Mouse (Mus musculus) intestine, embryonic 14.5 days (tissue): ENCODE measurements at regions not wholly inside any gene's neighbourhood (a gene's known extent, or its start where the extent isn't known, plus 50 kb on each side); places are given as distances from the start of the nearest gene placed in this dataset.
"Not testable (repeated sequence)": the region's sequence is repeated elsewhere in the genome, so short reads cannot be mapped to it uniquely, and the experiment has no call there.

Source experiments
- ATAC-seq: fragments of 200-750 bp; cut with Nextera tagmentation; replicated peaks from 2 replicates; pipeline ENCODE4 v1.8.0; 2017; ENCODE audit warnings: low read depth, moderate number of reproducible peaks, moderate TSS enrichment, moderate library complexity; ENCODE audit not compliant: low FRiP score, low TSS enrichment
- DNase-seq: peaks from one replicate; pipeline ENCODE4 v3.0.0-alpha.2; 2018; ENCODE audit warnings: low spot score
- H3K27ac ChIP-seq: fragments of 300-500 bp; sonication (generic); 2 replicates; pipeline ENCODE4 v1.5.1; 2014; ENCODE audit warnings: low read depth, mild to moderate bottlenecking, control low read depth
- H3K27me3 ChIP-seq: fragments of 300-500 bp; sonication (generic); replicated peaks from 2 replicates; pipeline ENCODE4 v1.6.1; 2014; ENCODE audit warnings: low read length, control low read depth; ENCODE audit not compliant: control insufficient read depth, insufficient read depth
- H3K36me3 ChIP-seq: fragments of 300-500 bp; sonication (generic); 2 replicates; pipeline ENCODE4 v1.6.1; 2014; ENCODE audit warnings: low read length, control low read depth; ENCODE audit not compliant: control insufficient read depth, insufficient read depth
- H3K4me1 ChIP-seq: fragments of 300-500 bp; sonication (generic); replicated peaks from 2 replicates; pipeline ENCODE4 v1.6.1; 2014; ENCODE audit warnings: low read length, control low read depth, mixed read lengths; ENCODE audit not compliant: control insufficient read depth, insufficient read depth
- H3K4me2 ChIP-seq: fragments of 300-500 bp; sonication (generic); 2 replicates; pipeline ENCODE4 v1.6.1; 2014; ENCODE audit warnings: low read length
- H3K4me3 ChIP-seq: fragments of 300-500 bp; sonication (generic); 2 replicates; pipeline ENCODE4 v1.5.1; 2014; ENCODE audit warnings: low read depth, low read length, control low read depth, mixed read lengths
- H3K9ac ChIP-seq: fragments of 300-500 bp; sonication (generic); 2 replicates; pipeline ENCODE4 v1.6.1; 2014; ENCODE audit warnings: mild to moderate bottlenecking, low read length
- H3K9me3 ChIP-seq: fragments of 300-500 bp; sonication (generic); 2 replicates; pipeline ENCODE4 v1.6.1; 2016; ENCODE audit warnings: low read length, control low read depth; ENCODE audit not compliant: control insufficient read depth
- WGBS: fragments of 180-500 bp; shearing (Covaris S2); extraction: QIAGEN DNeasy Blood & Tissue Kit; methylation state at CpG from one replicate; pipeline ENCODE4 v1.1.7; 2014; 5-methylcytosine and 5-hydroxymethylcytosine counted together

- no peaks in the 10 kb centered on the region for H3K36me3 ChIP-seq
- DNase-seq (no peak), ATAC-seq (no peak)
- no peak overlapping the region for H3K9ac ChIP-seq
- no peaks in the 10 kb centered on the region for H3K9me3 ChIP-seq
- H3K27ac ChIP-seq: no peak overlapping the region
- H3K4me1 ChIP-seq: no peaks in the 10 kb centered on the region
- H3K4me3 ChIP-seq: no peak overlapping the region
- no peak overlapping the region for H3K4me2 ChIP-seq
- WGBS: 84% methylated on average over 5 of the region's 5 CpGs
- no peaks in the 10 kb centered on the region for H3K27me3 ChIP-seq
Measured at GRCm38 (mm10) chr7:138472371-138472770, 74.8 kb upstream of the Tcerg1l start.

GRCm38 (mm10) chr7:138469211-138469610, 71.7 kb upstream of the Tcerg1l start:
- 68% methylated on average over 4 of the region's 4 CpGs for WGBS
- H3K36me3 ChIP-seq: no peaks in the 10 kb centered on the region
- ATAC-seq: no peak

GRCm38 (mm10) chr7:138468436-138468835, 70.9 kb upstream of the Tcerg1l start:
- DNase-seq (no peak), ATAC-seq (no peak)
- 62% methylated on average over 2 of the region's 2 CpGs for WGBS
- no peaks in the 10 kb centered on the region for H3K4me1 ChIP-seq
- H3K4me2 ChIP-seq: no peak overlapping the region
- no peaks in the 10 kb centered on the region for H3K9me3 ChIP-seq
- no peak overlapping the region for H3K27ac ChIP-seq
- H3K9ac ChIP-seq: no peak overlapping the region
- H3K27me3 ChIP-seq: no peaks in the 10 kb centered on the region
- no peak overlapping the region for H3K4me3 ChIP-seq
- no peaks in the 10 kb centered on the region for H3K36me3 ChIP-seq

More at GRCm38 (mm10) chr7:138469211-138469610, 71.7 kb upstream of the Tcerg1l start:
- no peaks in the 10 kb centered on the region for H3K4me1 ChIP-seq
- H3K4me3 ChIP-seq: no peak overlapping the region
- H3K9ac ChIP-seq: no peak overlapping the region
- no peak overlapping the region for H3K27ac ChIP-seq
- no peaks in the 10 kb centered on the region for H3K9me3 ChIP-seq
- H3K4me2 ChIP-seq: no peak overlapping the region
- no peaks in the 10 kb centered on the region for H3K27me3 ChIP-seq
- no peak for DNase-seq

GRCm38 (mm10) chr7:138467981-138468380, 70.5 kb upstream of the Tcerg1l start:
- no peak for DNase-seq

GRCm38 (mm10) chr7:138467386-138467785, 69.9 kb upstream of the Tcerg1l start:
- WGBS: 85% methylated on average over 1 of the region's 1 CpGs
- no peaks in the 10 kb centered on the region for H3K9me3 ChIP-seq
- H3K4me1 ChIP-seq: no peaks in the 10 kb centered on the region
- H3K27ac ChIP-seq: no peak overlapping the region
- H3K27me3 ChIP-seq: no peaks in the 10 kb centered on the region
- no peak overlapping the region for H3K9ac ChIP-seq
- DNase-seq (no peak), ATAC-seq (no peak)
- H3K4me3 ChIP-seq: no peak overlapping the region
- no peak overlapping the region for H3K4me2 ChIP-seq
- no peaks in the 10 kb centered on the region for H3K36me3 ChIP-seq

More at GRCm38 (mm10) chr7:138467981-138468380, 70.5 kb upstream of the Tcerg1l start:
- Histone ChIP-seq H3K9me3 (no peaks in the 10 kb centered on the region), H3K36me3 (no peaks in the 10 kb centered on the region), H3K27ac (no peak overlapping the region), H3K4me3 (no peak overlapping the region), H3K9ac (no peak overlapping the region), H3K4me2 (no peak overlapping the region), H3K27me3 (no peaks in the 10 kb centered on the region), H3K4me1 (no peaks in the 10 kb centered on the region)
- WGBS: 69% methylated on average over 2 of the region's 2 CpGs
- ATAC-seq: no peak

- no peak overlapping the region for H3K9ac ChIP-seq
- H3K9me3 ChIP-seq: no peaks in the 10 kb centered on the region
- H3K4me2 ChIP-seq: no peak overlapping the region
- no peaks in the 10 kb centered on the region for H3K36me3 ChIP-seq
- no peaks in the 10 kb centered on the region for H3K27me3 ChIP-seq
- H3K27ac ChIP-seq: no peak overlapping the region
- 56% methylated on average over 7 of the region's 7 CpGs for WGBS
- ATAC-seq (no peak), DNase-seq (no peak)
- no peak overlapping the region for H3K4me3 ChIP-seq
- H3K4me1 ChIP-seq: no peaks in the 10 kb centered on the region
Measured at GRCm38 (mm10) chr7:138457964-138458363, 60.4 kb upstream of the Tcerg1l start.

GRCm38 (mm10) chr7:138455371-138455770, 57.8 kb upstream of the Tcerg1l start:
- DNase-seq (no peak), ATAC-seq (no peak)
- H3K9me3 ChIP-seq: no peaks in the 10 kb centered on the region
- H3K4me2 ChIP-seq: no peak overlapping the region
- no peak overlapping the region for H3K27ac ChIP-seq
- no peak overlapping the region for H3K9ac ChIP-seq
- no peaks in the 10 kb centered on the region; the same call in 1 of the 2 replicates for H3K4me1 ChIP-seq
- no peaks in the 10 kb centered on the region for H3K27me3 ChIP-seq
- no peak overlapping the region for H3K4me3 ChIP-seq
- WGBS: 93% methylated on average over 3 of the region's 3 CpGs
- no peaks in the 10 kb centered on the region for H3K36me3 ChIP-seq

GRCm38 (mm10) chr7:138454498-138455225, 57.1 kb upstream of the Tcerg1l start:
- not testable (repeated sequence) for H3K27me3 ChIP-seq, H3K27ac ChIP-seq, H3K9me3 ChIP-seq, ATAC-seq, H3K4me3 ChIP-seq, H3K36me3 ChIP-seq, H3K9ac ChIP-seq, H3K4me1 ChIP-seq, H3K4me2 ChIP-seq, DNase-seq
- 46% methylated on average over 14 of the region's 14 CpGs for WGBS

- no peak overlapping the region for H3K4me3 ChIP-seq
- no peak overlapping the region for H3K27ac ChIP-seq
- ATAC-seq: no peak
- H3K9me3 ChIP-seq: no peaks in the 10 kb centered on the region
- H3K4me2 ChIP-seq: no peak overlapping the region
- H3K9ac ChIP-seq: no peak overlapping the region
- no peaks in the 10 kb centered on the region for H3K36me3 ChIP-seq
- H3K27me3 ChIP-seq: no peaks in the 10 kb centered on the region
- no peak for DNase-seq
- H3K4me1 ChIP-seq: no peaks in the 10 kb centered on the region; the same call in 1 of the 2 replicates
Measured at GRCm38 (mm10) chr7:138451321-138451720, 53.8 kb upstream of the Tcerg1l start.
